Mouse (Mus musculus) gastrocnemius, postnatal 36 days (tissue): Measurements from ENCODE around the gene Pcnx. TPM values are rescaled to one million over a fixed set of nuclear protein-coding genes. Genes with fewer than 3 reads are reported as not detected.

ENCODE experiments used
- DNase-seq, 2 experiments: peaks; one replicate each; pipeline ENCODE4 v3.0.0; 2022
- intact Hi-C: fragments of 180-260 bp; cut with DNase I; formaldehyde crosslinking; loops from one replicate; pipeline ENCODE4 v1.15.1; 2025
- total RNA-seq, 2 experiments: library from RNA; stranded (reverse); gene quantifications; 2 replicates each; pipeline ENCODE4 v1.2.3; 2021

Gene Pcnx
- total RNA-seq, 2 experiments from 2014 or later = 35.8 to 40.9 TPM

DNA sequence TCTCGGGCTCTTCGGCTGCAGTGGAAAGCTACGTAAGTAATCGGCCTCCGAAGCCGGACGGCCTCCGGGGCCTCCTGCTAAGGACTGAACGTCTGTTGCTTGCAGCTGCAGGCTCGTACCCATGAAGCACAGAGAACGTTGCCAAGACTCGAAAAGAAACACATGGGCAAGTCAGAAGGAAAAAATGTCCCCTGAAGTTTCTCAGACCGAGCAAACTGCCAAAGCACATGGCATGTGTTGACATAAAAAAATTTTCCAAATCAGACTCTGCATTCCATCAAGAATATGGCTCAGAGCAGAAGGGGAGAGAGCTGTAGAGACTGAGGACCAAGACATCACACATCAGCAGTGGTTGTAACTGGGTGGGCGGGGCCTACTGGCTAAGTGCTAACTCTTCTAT, 6.8 kb upstream of the Pcnx start:
- intact Hi-C loops = no loop called here
- no peak for DNase-seq

DNA sequence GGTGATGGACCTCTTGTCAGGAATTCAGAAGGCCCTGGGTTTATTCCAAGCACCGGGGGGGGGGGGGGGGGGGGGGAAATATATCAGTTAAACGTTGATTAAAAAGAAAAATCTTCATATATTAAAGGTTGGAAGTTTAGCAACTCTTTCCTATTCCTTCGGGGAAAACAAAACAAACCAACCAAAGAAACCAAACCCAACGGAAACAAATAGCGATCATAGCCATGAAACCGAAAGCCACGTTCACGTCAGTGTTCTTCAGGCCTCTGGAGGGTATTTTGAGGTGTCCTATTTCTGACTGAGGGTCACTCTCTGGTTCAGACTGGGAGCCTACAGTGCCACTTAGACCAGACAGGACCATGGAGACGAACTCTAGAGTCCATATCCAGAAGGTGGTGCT, 6.3 kb upstream of the Pcnx start:
- DNase-seq = no peak
- intact Hi-C loops = no loop called here

DNA sequence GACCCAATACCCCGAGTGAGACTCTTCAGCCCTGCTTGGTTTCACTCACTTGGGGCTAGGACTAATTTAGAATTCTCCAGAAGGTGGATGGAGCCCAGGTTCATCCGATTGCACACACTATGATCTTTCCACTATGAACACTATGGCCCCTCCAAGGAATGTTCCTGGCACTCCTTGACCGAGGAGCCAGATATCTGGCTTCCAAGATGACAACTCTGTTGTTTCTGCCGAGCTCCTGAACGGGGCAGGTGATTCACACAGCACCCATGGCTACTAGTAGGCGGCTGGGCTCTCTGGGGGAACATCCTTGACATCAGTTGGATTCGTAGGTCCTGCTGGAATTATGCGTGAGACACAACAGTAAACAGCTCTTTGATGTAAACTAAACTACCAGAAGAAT, 4.8 kb upstream of the Pcnx start:
- DNase-seq = no peak
- intact Hi-C loops = loop anchor here (5.0 kb wide), 1 partner anchor 58 kb away; no protein-coding TSS in a partner anchor

DNA sequence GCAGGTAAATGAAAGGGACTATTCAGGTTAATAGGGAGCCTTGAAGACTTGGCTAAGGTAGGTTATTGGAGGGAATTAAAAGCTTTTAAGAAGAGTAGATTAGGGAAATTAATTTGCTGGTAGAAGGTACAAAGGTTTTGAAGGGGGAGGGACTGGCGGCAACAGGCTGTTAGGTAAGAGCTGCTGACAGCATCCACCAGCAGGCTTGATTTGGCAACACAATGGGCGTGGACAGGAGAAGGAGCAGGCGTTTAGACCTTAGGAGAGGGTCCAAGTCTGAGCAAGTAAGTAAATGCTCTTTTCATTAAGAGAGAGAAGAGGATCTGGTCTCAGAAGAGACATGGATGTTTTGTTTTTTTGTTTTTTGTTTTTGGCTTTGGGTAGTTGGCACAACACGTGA, 3.1 kb upstream of the Pcnx start:
- intact Hi-C loops = loop anchor here (5.0 kb wide), 1 partner anchor 59 kb away; no protein-coding TSS in a partner anchor
- DNase-seq = no peak

DNA sequence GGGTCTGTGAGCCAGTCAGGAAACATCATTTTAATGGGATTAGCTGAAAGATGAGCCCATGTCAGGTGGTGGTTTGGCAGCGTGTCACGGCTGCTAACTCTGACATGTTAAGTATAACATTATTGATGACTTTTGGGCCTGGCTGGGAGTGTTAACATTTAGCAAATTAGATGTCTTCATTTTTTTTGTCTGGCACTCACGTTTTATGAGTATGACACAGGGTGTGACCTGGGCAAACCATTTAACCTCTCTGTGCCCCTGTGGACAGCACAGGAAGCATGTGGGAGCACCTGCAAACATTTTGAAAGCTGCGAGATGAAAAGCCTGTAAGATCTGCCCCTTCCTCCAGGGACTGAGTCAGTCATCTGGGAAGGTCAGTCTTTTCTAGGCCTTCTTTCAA, 2.6 kb upstream of the Pcnx start:
- no peak for DNase-seq
- intact Hi-C loops = loop anchor here (5.0 kb wide), 1 partner anchor 60 kb away; no protein-coding TSS in a partner anchor

GRCm38 (mm10) chr12:81857978-81858569, 1.7 kb upstream of the Pcnx start:
- intact Hi-C loops = loop anchor here (5.0 kb wide), 1 partner anchor 61 kb away; no protein-coding TSS in a partner anchor
- no peak for DNase-seq

GRCm38 (mm10) chr12:81860308-81861181, 722 bp downstream of the Pcnx start:
- peak; percentile 46 to 69 for DNase-seq
- intact Hi-C loops = loop anchor here (2.0 kb wide), 1 partner anchor 54 kb away; no protein-coding TSS in a partner anchor

GRCm38 (mm10) chr12:81861199-81862085, 1.6 kb downstream of the Pcnx start:
- intact Hi-C loops = loop anchor here (2.0 kb wide), 1 partner anchor 53 kb away; no protein-coding TSS in a partner anchor

GRCm38 (mm10) chr12:81862351-81862802, 2.6 kb downstream of the Pcnx start:
- no peak for DNase-seq
- intact Hi-C loops = no loop called here

More at GRCm38 (mm10) chr12:81861199-81862085, 1.6 kb downstream of the Pcnx start:
- no peak for DNase-seq

DNA sequence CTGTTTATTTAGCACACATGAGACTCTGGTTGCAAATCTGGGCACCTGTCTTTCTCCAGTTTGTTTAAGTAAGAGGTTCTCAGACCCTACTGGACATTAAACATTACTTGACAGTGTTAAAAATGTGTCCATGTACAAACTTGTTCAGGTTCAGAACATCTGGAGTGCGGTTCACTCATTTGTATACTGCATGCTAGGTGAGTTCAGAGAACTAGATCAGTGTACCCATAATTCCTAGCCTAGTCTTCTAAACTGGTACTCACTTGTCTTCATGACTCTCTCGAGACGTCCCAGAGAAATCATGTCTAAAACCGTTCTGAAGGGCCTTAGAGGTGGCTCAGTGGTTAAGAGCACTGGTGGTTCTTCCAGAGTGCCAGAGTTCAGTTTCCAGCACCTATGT, 4.1 kb downstream of the Pcnx start:
- intact Hi-C loops = no loop called here
- no peak for DNase-seq

DNA sequence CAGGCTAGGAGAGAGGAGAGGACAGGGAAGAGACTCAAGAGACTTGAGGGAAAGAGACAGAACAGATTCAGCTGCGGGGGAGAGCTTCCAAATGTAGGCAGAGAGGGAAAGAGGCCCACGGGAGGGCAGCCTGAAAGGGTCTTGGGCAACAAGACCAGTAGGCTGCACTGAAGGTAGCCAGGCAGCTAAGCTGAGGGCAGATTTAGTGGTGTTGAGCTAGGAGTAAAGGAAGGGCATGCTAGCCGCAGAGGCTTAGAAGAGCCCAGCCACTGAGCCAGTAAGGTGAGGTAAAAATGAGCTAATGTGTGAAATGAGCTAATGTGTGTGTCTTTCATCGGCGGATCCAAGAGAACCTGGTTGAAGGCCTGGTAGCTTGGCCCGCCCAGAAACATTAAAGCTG, 5.4 kb downstream of the Pcnx start:
- no peak for DNase-seq
- intact Hi-C loops = no loop called here

GRCm38 (mm10) chr12:81867316-81867715, 7.5 kb downstream of the Pcnx start:
- no peak for DNase-seq
- intact Hi-C loops = no loop called here

DNA sequence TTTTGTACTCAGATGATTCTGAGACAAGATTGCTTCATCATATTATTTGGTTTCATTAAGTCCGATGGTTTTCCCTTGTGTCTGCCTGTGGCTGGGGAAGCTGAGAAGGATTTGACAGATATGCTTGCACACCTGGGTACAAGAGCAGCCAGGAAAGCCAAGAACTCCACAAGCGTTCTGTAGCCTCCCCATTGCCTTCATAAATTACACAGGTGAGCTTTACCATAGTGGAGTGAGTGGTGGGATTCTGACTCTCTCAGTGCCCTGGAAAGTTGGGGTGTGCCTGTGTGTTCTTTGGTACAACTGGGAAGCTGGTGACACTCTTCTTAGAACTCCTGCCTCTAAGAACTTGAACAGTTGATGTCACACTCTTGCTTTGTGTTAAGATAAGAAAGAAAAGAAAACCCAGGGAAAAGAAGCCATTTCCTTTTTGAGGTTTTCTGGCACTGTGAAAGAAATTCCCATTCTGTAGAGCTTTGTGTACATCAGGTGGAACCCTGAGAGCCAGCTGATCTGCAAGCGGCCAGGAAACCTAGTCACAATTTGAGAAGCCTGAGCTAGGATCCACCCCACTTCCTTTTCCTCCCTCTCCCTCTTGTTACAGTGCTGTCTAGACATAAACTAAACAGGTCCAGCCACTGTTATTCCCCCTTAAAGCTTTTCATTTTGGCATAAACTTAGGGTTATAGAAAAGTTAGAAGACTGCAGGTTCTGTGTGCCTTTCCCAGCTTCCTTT, 9.6 kb downstream of the Pcnx start:
- DNase-seq = no peak
- intact Hi-C loops = no loop called here

DNA sequence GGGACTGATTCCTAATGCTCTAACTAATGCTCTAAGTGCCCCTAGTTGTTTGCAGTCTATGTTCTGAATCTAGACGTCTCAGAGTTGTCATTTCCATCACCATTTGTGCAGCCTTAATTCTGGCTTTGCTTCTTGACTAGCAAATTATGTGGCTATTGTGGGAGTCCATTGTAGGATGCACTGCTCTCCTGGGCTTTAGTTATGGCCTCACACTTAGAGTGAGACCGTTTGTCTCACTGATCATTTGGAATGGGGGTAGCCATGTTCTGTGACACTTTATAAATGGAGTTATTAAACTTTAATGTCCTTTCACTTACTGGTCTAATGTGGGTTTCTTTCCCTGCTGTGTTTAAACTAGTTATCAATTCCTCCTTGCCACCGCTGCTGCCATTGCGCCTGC, 13.5 kb downstream of the Pcnx start:
- no peak for DNase-seq
- intact Hi-C loops = no loop called here

DNA sequence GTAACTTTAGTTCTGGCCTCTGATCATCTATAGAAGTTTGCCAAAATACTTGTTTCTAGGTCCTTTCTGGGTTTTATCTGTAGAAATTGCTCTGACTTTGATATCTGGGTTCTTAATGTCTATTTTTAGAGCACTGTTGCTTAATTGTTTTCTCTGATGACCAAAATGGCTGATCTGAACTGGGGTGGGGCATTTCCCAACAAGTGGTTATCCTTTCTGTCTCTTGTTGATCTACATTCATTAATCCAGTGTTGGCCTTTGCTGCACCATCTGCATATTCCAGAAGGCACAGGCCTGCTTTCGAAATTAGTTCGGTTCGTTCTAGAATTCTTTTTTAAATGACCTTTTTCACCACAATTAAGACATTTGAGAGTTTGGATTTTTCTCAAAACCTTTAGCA, 20.3 kb downstream of the Pcnx start:
- intact Hi-C loops = loop anchor here (5.0 kb wide), 1 partner anchor 1617 kb away; no protein-coding TSS in a partner anchor
- DNase-seq = no peak

GRCm38 (mm10) chr12:81883255-81884106, 23.7 kb downstream of the Pcnx start:
- intact Hi-C loops = loop anchor here (5.0 kb wide), 1 partner anchor 1614 kb away; no protein-coding TSS in a partner anchor
- DNase-seq = no peak

DNA sequence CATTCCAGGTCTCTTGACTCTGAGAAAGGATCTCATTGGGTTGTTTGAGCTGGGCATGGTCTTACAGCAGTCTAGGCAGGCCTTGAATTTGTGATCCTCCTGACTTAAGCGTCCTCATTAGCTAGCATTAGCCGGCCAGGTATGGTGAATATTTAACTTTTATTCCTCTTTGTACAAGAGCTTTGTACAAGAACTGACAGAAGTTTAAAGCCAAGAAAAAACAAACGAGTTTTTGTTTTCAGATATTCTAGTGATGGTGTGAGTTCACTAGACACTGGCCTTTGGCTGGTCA, 24.2 kb downstream of the Pcnx start:
- DNase-seq = no peak
- intact Hi-C loops = loop anchor here (5.0 kb wide), 1 partner anchor 1613 kb away; no protein-coding TSS in a partner anchor

DNA sequence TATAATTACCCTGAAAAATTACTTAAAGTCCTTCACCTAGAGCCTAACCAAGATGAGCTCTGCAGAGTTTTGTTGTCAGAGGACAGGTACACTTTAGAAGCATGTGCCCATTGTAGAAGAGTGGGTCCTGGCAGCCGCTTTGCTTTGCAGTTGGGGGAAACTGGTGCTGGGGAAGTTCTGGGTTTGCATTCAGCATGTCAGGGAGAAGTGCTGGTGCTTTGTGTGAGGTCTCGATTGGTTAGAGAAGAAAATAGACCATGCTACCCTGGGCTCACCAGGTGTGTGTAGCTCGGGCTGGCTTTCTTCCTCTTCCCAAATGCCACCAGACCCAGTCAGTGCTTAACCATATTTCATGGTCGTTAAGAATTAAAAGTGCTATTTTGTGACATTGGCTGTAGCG, 25.2 kb downstream of the Pcnx start:
- DNase-seq = no peak
- intact Hi-C loops = loop anchor here (5.0 kb wide), 1 partner anchor 1612 kb away; no protein-coding TSS in a partner anchor

DNA sequence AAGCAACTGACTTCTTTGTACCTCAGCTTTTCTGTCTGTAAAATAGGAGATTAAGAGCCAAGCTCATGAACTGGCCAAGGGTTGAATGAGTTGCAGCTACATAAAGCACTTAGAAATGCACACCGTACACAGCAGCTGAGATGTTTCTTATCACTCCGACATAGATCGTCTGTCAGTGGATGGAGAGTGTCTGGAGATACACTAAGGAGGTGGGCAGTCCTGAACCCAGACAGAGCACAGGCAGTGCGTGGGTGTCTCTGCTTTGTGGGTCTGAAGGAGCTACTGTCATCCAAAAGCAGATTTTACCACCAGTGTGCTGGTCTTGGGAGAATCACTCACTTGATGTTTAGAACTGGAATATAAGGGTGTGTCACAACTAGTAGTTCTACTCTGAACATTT, 26.2 kb downstream of the Pcnx start:
- intact Hi-C loops = no loop called here
- DNase-seq = no peak
